Mouse (Mus musculus) heart, postnatal 0 days (tissue): ENCODE data around the gene V1rd19.

ENCODE experiments used
- CTCF ChIP-seq: IDR thresholded peaks from 2 replicates; pipeline ENCODE4 v1.5.1; 2016; ENCODE audit warnings: antibody characterized with exemption, control low read depth, low read depth
- EP300 ChIP-seq: IDR thresholded peaks from 2 replicates; pipeline ENCODE4 v1.6.1; 2016; ENCODE audit warnings: antibody characterized with exemption, low read depth

DNA sequence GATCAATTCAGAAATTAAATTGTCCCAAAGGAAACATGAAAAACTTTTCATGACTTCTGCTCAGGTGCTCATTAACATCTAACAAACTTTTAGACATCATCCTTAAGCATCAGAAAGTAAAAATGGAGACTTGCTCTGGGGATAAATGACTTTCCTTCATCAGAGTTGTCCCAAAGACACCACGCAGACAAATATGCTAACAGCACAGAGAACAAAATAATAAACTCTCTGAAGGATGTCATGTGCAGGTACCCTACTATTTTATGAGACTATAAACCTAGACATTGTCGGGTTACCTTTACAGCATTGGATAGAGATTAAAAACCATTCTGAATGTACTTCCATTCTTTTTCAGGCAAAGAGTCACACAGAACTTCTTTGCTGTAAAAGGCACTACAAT, at the start of gene V1rd19:
- TF ChIP-seq EP300 (no peak), CTCF (no peak)
